Mouse (Mus musculus) embryo, embryonic 9.5 days (tissue): ENCODE data around the gene Ankmy1.

ENCODE experiments used
- DNase-seq: peaks from one replicate; pipeline ENCODE4 v3.0.0-alpha.2; 2017; ENCODE audit errors: extremely low spot score

The Ankmy1 gene

DNA sequence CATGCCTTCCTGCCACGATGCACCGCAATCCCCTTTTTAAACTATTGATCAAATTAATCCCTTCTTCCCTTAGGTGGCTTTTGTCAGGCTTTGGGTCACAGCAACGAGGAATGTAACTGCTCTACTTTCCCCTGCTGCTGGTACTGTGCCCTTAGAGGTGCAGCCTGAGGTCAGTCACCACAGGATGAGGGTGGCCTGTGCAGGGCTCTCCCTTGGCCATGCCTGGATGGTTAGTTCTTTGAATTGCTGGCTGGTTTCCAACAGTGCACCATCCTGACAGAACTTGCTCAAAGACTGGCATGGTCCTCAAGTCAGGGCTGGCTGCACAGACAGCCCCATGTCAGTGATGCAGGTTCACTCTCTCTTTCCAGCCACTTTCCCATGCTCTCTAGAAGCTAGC is 28.7 kb downstream of the Ankmy1 start:
- no peak for DNase-seq

DNA sequence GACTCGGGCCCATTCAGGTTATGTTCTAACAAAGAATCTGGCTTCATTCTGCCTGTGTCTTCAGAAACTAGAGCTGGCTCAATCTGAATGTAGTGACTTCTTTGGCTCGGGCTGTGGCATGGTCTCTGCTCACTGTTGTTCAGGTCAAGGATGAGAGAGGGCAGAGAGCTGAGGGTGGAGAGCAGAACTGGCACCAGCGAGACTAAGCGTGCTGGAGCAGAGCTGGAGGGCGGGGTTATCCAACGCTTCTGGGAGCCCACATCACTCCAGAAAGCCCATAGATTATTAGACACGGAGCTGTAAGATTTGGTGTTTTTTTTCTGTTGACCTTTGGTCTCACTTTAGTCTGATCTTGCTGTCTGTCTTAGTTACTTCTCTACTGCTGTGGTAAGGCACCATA is 30.0 kb downstream of the Ankmy1 start:
- no peak for DNase-seq

DNA sequence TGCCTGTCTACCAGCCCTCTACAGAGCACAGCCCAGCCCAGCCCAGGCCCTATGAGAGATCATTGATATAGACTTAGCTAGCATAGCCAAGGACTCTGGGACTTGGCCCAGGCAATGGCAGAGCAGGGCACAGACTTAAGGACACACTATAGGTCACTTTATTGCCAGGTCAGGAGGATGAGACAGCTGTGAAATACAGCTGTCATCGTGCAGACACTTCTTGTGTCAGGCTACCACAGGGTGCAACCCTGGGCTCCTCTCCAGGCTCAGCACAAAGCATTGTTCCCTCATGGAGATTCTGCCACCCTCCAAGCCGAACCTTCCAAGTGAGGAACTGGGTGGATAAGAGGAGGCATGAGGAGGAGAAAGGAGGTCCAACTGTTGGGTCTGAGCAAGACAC is 32.7 kb downstream of the Ankmy1 start:
- no peak for DNase-seq

DNA sequence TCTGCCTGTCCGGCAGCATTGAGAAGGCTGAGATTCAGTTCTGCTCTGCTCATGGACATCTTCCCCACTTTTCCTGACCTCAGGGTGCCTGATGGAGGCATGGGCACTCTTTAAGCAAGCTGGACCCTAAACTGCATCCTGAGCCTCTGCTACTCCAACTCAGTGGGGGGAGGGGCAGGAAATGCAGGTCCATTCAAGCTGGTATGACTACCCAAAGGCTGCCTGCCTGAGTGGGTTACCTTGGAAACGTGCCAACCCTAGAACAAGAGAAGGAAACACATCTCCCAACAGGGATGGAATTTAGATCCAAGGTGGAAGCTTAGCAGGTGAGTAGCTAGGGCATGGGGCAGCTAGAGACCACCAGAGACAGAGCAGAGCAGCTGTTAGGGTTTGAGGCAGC is 36.5 kb downstream of the Ankmy1 start:
- DNase-seq, result no peak

DNA sequence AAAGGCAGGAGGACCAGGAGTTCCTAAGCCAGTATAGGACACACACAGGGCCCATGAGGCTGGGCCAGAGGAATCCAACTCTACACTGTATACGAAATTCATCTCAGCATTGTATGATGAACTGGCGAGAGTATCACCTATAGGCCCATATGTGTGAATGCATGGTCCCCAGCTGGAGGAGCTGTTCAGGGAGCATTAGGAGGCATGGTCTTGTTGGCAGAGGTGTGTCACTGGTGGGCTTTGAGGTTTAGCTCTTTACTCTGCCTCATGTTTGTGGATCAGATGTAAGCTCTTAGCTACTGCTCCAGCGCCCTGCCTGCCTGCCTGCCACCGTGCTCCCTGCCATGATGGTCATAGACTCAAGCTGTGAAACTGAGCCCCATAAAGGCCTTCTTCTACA is 39.4 kb downstream of the Ankmy1 start:
- no peak for DNase-seq

DNA sequence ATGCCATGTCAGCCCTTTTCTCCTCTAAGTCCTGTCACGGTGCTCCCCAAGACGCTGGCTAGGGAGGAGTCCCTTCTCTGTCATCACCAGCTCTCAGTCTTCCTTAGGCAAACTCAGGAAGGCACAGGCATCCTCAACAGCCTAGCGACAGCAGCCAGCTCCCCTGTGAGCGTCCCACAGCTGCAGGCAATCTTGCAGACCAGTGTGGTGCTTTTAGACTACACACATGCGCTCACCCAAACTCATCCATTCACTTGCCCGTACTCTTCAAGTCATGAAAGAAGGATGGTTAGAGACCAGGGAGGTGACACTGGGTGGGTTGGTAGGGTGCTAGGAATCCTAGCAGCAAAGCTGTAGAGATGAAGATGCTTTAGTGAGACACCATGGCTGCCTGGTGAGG is 41.2 kb downstream of the Ankmy1 start:
- DNase-seq, result no peak

DNA sequence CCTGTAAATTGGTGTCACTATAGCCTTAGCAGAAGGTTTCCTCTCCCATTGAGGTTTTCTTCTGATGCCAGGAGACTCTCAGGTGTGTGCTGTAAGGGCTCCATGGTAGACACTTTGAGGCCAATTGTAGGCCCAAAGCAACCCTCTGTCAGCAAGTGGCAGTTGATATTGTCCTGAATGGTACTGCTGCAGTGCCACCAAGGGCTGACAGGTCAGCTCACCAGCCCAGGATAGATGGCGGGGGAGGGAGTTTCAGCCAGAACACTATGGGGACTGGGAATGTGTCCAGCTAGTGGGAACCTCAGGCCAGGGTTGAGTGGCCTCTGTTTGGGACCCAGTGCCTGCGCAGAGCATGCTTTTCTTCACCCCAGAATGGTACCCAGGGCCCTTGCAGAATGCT is 50.3 kb downstream of the Ankmy1 start:
- no peak for DNase-seq

DNA sequence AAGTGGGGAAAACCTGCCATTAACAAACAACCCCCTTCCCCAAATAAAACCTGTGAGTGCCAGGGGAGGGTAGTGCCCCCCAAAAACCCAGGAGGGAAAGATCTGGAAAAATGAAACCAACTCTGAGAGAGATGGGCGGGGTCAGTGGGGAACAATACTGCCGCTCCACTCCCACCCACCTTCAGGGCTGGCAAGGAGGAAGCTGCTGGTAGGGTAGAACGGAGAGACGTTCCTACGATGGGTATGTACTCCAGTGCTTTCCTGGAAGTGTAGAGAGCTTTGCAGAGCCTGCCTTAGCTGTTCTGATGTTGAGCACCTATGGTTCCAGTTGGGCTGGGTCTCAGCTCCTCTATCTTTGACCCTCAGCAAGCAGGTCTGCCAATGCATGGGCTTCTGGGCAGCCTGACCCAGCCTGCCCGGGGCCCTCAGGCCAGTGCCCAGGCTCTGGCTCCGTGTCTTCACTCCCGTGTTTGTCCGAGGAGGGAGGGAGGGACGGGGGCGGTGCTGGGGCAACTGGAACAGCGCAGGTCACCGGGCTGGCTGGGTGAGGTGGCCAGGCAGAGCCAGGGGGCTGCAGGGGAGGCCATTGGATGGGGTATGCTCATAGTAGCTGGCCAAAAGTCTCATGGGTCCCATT is 52.6 kb downstream of the Ankmy1 start:
- DNase-seq, result no peak

DNA sequence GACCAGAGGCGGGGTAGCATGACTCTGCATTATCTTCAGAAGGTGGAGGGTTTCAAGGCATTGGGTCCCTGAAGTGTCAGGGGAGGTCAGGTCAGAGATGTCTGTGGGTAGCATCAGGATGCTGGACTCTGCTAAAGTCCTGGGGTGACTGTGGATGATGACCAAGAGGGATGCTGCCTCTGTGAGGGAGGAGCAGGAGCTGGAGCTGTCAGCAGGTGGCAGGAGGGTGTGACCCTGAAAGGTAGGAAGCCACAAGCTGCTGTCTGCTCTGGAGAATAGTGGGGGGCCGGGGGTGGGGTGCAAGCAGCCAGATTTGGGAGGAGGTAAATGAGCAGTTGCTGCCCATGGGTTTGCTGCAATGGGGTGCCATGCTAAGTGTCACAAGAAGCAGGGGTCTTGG is 53.2 kb downstream of the Ankmy1 start:
- no peak for DNase-seq

DNA sequence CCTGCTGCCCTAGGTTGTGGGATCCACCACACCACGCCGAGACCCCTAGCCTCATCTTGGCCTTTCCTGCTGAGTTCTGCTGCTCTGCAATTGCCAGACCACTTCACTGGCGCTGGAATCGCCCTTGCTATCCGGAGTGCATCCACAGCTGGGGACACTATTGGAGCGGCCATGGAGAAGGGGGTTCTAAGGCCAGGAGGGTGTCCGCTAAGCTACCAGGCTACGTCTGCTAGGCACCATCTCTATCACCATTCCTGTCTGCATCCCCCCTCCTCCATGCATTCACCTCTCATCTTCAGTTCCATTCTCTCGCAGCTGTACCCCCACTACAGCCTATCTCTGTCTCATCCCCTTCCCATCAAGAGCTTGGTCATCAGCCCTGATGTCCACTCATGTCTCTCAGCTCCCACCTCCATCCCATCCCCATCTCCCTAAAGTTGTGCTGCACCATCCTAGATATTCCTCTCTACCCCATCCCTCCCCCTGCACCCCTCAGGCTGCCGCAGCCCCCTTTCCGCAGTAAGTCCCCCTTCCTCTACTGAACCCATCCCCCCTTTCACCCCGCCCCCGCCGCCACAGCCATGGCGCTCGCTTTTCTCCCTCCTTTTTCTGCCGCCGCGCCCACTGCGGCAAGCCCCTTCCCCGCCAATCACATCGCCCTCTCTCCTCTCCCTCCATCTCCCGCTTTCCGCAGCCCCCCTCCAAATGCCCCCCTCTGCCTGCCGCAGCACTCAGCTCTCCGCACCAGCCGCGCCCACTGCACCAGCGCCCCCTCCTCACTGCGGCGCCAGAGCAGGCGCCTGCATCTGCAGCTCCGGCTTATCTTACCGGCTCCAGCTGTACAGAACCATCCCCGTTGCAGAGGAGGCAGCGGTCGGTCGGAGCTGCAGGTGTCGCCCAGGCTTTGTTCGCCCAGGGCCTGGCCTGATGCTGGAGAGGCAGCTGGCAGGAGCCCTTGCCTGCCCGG is 54.5 kb downstream of the Ankmy1 start:
- DNase-seq, result peak; percentile 60

DNA sequence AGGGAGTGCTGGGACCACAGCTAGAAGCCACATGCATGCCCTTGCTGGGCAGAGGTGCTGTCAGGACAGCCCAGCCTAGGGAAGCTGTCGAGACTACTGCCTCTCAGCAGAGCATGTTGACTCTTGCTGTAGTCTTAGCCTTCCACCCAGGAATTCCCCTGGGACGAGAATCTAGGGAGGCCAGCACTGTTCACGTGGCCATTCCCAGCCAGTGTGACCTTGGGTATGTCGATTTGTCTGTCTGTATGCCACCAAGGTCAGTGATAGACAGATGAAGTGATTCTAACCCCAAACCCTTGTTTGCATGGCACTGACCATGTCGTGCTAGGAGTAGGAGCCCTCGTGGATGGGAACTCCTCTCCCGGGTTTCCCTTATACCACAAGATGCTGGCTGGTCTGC is 56.8 kb downstream of the Ankmy1 start:
- DNase-seq, result no peak

DNA sequence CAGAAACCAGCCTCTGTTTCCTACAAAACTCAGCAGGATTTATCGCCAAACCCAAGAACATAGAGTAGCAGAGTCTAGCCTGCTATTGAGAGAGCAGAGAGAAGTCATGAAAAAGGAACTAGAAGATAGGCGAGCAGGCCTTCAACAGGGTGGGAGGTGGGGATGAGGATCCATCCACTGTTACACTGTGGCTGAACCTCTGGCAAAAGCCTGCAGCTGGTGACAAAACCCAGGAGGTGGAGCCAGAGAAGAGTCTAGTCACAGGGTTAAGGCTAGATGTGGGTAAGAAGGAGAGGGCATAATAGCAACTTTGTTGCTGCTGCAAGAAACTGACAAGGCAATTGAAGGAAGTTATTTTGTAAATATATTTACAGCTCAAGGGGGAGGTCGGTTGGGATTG is 61.3 kb downstream of the Ankmy1 start:
- DNase-seq, result no peak

DNA sequence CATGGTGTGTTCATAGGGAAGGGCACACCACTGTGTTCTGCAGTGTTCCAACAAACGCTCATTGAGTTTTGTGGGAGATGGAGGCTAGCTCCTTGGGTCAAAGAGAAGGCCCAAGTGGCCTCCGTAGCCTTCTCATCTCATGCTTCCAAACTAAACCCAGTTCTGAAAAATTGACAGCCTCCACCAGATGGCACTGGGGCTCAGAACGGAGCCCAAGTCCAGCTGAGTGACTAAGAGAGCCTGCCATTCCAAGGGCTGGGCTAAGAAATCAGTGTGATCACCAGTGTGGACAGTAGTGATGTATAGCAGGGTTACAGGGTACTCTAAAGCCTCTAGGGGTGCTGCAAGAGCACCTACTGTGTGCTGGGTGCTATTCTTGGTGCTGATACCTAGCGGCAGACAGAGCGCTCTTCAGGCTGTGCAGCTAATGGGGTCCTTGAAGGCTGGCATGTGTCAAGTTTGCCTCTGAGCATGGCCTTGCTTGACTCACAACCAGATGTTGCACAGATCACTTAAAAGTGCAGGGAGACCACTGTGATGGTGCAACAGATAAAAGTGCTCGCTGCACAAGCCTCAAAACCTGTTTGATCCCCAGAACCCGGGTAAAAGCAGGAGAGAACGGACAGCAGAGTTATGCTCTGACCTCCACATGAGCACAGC is 62.3 kb downstream of the Ankmy1 start:
- DNase-seq, result no peak

DNA sequence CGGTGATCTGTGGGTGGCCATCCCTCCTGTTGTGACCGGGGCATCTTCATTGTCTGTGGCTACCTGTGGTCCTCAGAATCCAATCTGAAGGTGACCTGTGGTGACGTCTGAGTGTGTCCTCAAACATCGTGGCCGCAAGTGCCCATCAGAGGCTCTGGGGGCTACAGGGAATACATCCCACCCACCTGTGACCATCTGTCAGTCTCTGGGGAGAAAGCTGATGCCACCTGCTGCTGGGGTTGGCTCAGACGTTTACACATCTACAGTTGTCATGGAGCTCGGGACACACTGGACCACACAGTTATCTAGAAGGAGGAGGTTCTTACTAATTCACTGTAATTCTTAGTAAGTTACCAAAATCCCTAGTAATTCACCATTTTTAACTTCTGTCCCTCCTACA is 63.5 kb downstream of the Ankmy1 start:
- DNase-seq, result no peak

DNA sequence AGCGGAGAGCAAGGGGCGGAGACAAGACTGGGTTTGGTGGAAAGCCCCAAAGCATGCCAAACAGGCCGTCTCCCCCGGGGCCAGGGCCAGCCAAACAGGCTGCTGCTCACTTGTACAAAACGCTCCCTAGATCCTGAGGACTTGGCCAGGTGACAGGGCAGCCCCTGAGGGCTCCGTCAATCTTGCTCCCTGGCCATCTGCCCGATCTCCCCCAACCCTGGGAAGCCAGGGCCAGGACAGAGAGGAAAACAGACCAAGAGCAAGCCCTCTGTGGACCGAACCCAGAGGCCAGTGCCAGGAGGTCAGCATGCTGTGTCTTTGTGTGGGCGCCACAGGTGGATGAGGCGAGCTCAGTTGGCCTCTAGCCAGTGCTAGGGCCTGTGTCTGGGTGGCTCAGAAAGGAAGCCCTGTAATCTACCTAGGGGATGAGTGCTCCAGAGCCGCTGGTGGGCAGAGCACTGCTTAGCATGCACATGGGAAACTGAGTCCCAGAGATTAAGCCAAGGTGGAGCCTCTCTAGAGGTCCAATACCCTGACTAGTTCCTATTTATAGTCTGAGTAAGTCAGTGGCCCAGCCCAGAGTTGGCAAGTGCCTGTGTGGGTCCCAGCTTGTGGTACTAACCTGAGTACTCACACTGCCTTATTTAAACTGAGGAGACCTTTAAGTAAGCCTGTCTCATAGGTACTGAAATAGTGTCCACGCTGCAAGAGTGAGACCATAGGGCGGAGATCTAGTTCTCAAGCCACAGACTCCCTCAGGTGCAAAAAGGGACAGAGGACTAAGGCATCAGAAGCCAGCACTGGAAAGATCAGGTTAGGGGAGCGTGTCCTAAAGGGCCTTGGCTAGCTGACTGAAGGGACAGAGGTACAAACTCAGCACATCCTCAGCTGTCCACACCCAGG is 64.5 kb downstream of the Ankmy1 start:
- no peak for DNase-seq

DNA sequence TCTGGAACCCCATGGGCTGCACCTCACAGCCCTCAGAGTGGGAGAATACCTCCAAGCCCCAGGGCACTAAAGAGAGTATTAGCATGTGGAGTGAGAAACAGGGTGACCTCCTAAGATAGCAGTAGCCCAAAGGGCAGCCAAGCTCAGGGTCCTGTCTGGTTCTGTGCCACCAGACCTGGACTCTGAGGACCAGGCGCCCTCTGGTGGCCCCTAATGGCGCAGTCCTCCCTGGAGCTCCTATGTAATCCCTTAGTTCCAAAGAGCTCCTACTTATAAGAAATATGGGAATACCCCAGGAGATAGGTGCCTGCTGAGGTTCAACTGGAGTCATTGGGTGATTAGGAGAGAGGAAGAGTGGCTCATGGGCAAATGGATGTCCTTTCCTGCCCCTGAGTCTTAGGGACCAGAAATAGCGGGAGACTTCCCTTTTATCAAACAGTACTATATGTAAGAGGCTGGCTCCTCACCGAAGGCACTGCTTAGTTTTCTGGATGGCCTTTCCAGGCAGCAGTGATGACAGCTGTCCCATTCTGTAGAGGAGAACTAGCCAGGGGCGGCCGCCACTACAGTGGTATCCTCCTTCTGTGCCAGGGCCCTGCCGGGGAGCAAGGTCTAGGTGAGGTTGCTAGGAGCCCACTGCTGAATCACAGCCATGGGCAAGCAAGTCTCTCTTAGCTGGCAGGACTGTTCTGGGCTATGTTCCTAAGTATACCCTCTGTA is 68.6 kb downstream of the Ankmy1 start:
- peak; percentile 78 for DNase-seq

DNA sequence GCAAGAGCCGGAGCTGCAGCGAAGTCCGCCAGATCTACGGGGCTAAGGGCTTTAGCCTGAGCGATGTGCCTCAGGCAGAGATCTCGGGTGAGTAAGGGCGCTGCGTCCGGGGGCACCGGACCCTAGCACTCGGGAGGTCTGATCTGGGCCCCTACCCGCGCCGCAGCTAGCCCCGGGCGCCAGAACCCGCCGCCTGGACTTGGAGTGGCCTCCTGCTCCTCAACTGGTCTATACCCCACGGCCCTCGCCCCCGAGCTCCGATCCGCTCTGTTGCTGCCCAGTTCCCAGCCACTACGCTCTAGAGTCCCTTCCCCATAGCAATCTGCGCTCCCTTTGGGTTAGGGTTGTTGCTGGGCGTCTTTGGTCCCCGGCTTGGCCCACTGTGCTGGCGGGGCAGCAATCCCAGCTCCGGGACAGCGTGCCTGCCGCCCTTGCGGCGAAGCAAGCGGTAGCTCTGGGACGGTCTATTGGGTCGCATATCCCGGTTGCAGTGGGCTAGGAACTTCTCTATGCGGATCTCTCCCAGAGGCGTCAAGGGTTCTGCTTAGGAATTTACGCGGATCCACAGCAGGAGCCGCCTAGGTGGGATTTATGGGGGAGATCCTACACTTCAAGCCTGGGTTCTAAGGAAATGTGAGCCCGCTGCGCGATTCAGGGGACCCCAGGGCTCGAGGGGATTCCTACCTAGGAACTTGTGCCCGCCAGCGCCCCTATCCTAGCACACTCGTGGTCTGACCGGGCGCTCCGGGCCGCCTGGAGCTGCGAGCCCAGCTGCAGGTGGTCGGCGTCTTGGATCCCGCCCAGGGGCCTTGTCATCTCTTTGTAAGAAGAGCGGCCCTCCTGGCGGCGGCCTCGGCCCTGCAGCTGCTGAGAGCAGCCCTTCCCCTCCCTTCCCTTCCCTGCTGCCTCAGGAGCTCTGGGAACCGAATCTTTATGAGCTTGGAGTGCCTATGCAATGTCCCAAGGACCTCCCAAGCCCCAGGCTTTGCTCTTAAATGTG is 70.4 kb downstream of the Ankmy1 start:
- peak; percentile 72 for DNase-seq

DNA sequence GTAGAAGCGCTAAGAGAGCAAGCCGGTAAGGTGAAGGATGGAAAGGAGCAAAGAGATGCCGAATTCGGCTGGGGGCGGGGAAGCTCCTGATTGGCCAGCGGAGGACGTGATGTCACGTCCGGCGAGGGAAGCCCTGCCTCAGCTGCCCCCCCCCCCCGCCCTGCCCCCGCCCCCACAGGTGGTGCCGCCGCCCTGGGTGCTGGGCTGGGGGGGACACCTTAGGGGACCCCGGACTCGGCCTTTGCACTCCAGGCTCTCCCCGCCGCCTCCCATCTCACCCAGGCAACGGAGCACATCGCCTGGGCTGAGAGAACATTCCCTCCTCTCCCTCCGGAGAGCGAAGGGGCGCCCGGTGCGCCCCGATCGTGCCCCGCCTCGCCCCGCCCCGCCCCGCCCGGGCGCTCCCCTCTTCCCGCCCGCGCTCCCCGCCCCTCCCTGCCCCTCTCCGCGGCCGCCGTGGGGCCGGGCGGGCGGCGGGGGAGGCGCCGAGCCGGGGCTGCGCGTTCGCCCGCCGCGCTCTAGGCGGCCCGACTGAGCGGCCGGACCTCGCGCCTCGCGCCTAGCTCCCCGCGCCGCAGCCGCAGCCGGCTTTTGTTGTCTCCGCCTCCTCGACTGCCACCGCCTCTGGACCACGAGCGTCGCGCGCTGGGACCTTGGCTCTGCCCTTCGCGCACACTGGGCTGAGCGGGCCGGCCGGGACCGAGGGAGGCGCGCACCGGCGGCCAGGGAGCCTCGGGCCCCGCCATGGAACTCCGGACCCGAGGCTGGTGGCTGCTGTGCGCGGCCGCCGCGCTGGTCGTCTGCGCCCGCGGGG is 71.3 kb downstream of the Ankmy1 start, which contains the start of gene Gpc1:
Gene Gpc1, plus strand, starts transcription at position 458 of the 814 bp plus-strand sequence.
- DNase-seq, result peak; percentile 92
